Comparison of ENCODE assay signal across 10 mouse cellular contexts in the genomic region with DNA sequence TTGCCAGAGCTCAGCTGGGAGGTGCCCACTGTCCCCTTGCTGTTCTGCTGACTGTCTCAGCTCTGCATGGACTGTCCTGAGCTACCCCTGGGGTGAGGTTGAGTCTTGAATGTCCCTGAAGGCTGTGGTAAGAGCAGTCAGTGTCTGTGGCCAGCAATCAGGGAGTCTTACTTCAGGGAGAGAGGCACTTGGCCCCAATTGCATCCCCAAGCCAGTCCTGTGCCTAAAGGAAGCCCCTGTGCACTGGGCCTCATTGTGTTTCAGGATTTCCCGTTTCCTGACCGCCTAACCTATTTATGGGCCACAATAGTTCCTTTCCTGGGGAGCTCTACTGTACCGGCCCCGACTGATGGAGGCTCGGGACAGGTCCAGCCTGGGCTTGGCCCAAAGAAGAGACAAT. TPM values are rescaled to one million over a fixed set of nuclear protein-coding genes. Genes with fewer than 3 reads are reported as not detected.
A peak's percentile ranks its signal among the peaks of the same experiment; 100 is the strongest.
DNase-seq lines count a peak whose midpoint lies in the region; ATAC-seq and TF ChIP-seq lines count a peak whose summit lies in the region.
"Had no signal": no experiment of that assay in that cellular context is flagged by ENCODE, and none has a peak within 500 bp of the region (broad histone marks: within the 10 kb centered on the region; RNA-seq: fewer than 3 reads in every experiment).

No protein-coding gene starts in this region.

- intact Hi-C loops in heart, postnatal 25 days (cut with DNase I) = loop anchor here (5.0 kb wide), 1 partner anchor 40 kb away; the partner anchor contains the start of gene Mmp15
- intact Hi-C loops in gastrocnemius, postnatal 36 days (cut with DNase I) = no loop called here

- no peak overlapping the region for H3K4me2 ChIP-seq in forebrain, embryonic 14.5 days (ENCODE audit: low read length)
- no peak overlapping the region for H3K4me2 ChIP-seq in limb, embryonic 14.5 days (replicated peaks; ENCODE audit: low read depth, low read length, severe bottlenecking)

- peaks cover 38% of the 10 kb centered on the region for H3K4me1 ChIP-seq in forebrain, embryonic 10.5 days
- no peaks in the 10 kb centered on the region for H3K4me1 ChIP-seq in forebrain, embryonic 14.5 days (ENCODE audit: control insufficient read depth, insufficient read depth, low read length)
- H3K4me1 ChIP-seq in embryonic facial prominence, embryonic 10.5 days = peaks cover 37% of the 10 kb centered on the region
- peaks cover 12% of the 10 kb centered on the region for H3K4me1 ChIP-seq in limb, embryonic 14.5 days (ENCODE audit: control insufficient read depth, insufficient read depth, low read length)

- 84% methylated on average over 5 of the region's 5 CpGs for WGBS in forebrain, embryonic 10.5 days
- 72% methylated on average over 5 of the region's 5 CpGs for WGBS in forebrain, embryonic 14.5 days
- 68% methylated on average over 5 of the region's 5 CpGs for WGBS in embryonic facial prominence, embryonic 10.5 days
- WGBS in limb, embryonic 14.5 days = 65% methylated on average over 5 of the region's 5 CpGs

- no peak for DNase-seq in forebrain, embryonic 10.5 days (ENCODE audit: extremely low spot score, low spot score)
- no peak for DNase-seq in forebrain, embryonic 14.5 days (ENCODE audit: low spot score)
- DNase-seq in embryonic facial prominence, embryonic 10.5 days (ENCODE audit: low spot score) = no peak
- peak; percentile 42 for DNase-seq in heart, postnatal 25 days (ENCODE audit: low spot score)
- DNase-seq in limb, embryonic 14.5 days (ENCODE audit: low spot score) = no peak
- DNase-seq in ovary, adult 18-20 months (ENCODE audit: low spot score) = no peak
- no peak for DNase-seq in gastrocnemius, postnatal 36 days
- no peak for DNase-seq in spleen, postnatal 36 days (ENCODE audit: low spot score in 2 of 2)
- DNase-seq: cerebellum, postnatal 36 days had no signal

- peak overlapping the region; percentile 58 for H3K27ac ChIP-seq in forebrain, embryonic 10.5 days
- H3K27ac ChIP-seq in forebrain, embryonic 14.5 days (ENCODE audit: low read depth, low read length) = no peak overlapping the region
- peak overlapping the region; percentile 27; the same call in 1 of the 2 replicates for H3K27ac ChIP-seq in embryonic facial prominence, embryonic 10.5 days (replicated peaks)
- peak overlapping the region; percentile 33; the same call in 1 of the 2 replicates for H3K27ac ChIP-seq in limb, embryonic 14.5 days (replicated peaks; ENCODE audit: low read depth, low read length)
- H3K27ac ChIP-seq: liver, embryonic 14.5 days had no signal

- no peaks in the 10 kb centered on the region for H3K36me3 ChIP-seq in forebrain, embryonic 10.5 days (replicated peaks)
- H3K36me3 ChIP-seq in forebrain, embryonic 14.5 days (ENCODE audit: control insufficient read depth, insufficient read depth, low read length) = no peaks in the 10 kb centered on the region
- no peaks in the 10 kb centered on the region for H3K36me3 ChIP-seq in embryonic facial prominence, embryonic 10.5 days (replicated peaks)
- no peaks in the 10 kb centered on the region for H3K36me3 ChIP-seq in limb, embryonic 14.5 days (ENCODE audit: control insufficient read depth, insufficient read depth, low read length)

- no peak overlapping the region for H3K9ac ChIP-seq in forebrain, embryonic 14.5 days (ENCODE audit: low read length)
- H3K9ac ChIP-seq in limb, embryonic 14.5 days (ENCODE audit: low read depth, low read length, severe bottlenecking) = no peak overlapping the region
- H3K9ac ChIP-seq: liver, embryonic 14.5 days had no signal

- H3K27me3 ChIP-seq in forebrain, embryonic 10.5 days (ENCODE audit: poor library complexity, severe bottlenecking) = no peaks in the 10 kb centered on the region
- H3K27me3 ChIP-seq in forebrain, embryonic 14.5 days (replicated peaks; ENCODE audit: control insufficient read depth, insufficient read depth, low read length) = no peaks in the 10 kb centered on the region
- no peaks in the 10 kb centered on the region for H3K27me3 ChIP-seq in embryonic facial prominence, embryonic 10.5 days (replicated peaks; ENCODE audit: low read depth, poor library complexity, severe bottlenecking)
- no peaks in the 10 kb centered on the region for H3K27me3 ChIP-seq in limb, embryonic 14.5 days (ENCODE audit: control insufficient read depth, insufficient read depth, low read length)

- TF ChIP-seq POLR2A in limb, embryonic 14.5 days (IDR thresholded peaks at IDR 0.05; ENCODE audit: borderline replicate concordance, extremely low read depth, insufficient read depth, insufficient read length) = no peak

- ATAC-seq in forebrain, embryonic 14.5 days = no peak
- no peak for ATAC-seq in limb, embryonic 14.5 days (ENCODE audit: low FRiP score, low read depth)

- no peaks in the 10 kb centered on the region for H3K9me3 ChIP-seq in forebrain, embryonic 10.5 days
- H3K9me3 ChIP-seq in forebrain, embryonic 14.5 days (replicated peaks; ENCODE audit: control insufficient read depth, low read length) = no peaks in the 10 kb centered on the region
- no peaks in the 10 kb centered on the region for H3K9me3 ChIP-seq in embryonic facial prominence, embryonic 10.5 days
- no peaks in the 10 kb centered on the region for H3K9me3 ChIP-seq in limb, embryonic 14.5 days (ENCODE audit: control insufficient read depth, low read length)

- no peak overlapping the region for H3K4me3 ChIP-seq in forebrain, embryonic 10.5 days
- H3K4me3 ChIP-seq in forebrain, embryonic 14.5 days (ENCODE audit: low read depth, low read length) = no peak overlapping the region
- H3K4me3 ChIP-seq in embryonic facial prominence, embryonic 10.5 days = no peak overlapping the region
- H3K4me3 ChIP-seq in limb, embryonic 14.5 days (replicated peaks; ENCODE audit: low read length) = no peak overlapping the region

RNA-seq across cellular contexts. Expression of gene Mmp15, which starts 40.5 kb away (rescaled TPM):
- 11.1 TPM in 2 replicates for polyA plus RNA-seq in forebrain, embryonic 10.5 days (2016; fragmentation: Nextera tagmentation; extraction: Ambion mirVana)
- polyA plus RNA-seq in forebrain, embryonic 14.5 days (2014; fragmentation: Nextera tagmentation; extraction: Ambion mirVana) = 10.3 and 12.5 TPM in 2 replicates
- 11.3 and 12.5 TPM in 2 replicates for polyA plus RNA-seq in embryonic facial prominence, embryonic 10.5 days (2016; fragmentation: Nextera tagmentation; extraction: Ambion mirVana)
- 10 to 100 TPM; 72.4 to 72.5 TPM for total RNA-seq in heart, postnatal 25 days (2021)
- polyA plus RNA-seq in limb, embryonic 14.5 days (2012; rRNA removed) = 12.6 and 16.9 TPM in 2 replicates
- polyA plus RNA-seq in limb, embryonic 14.5 days (2014; fragmentation: Nextera tagmentation; extraction: Ambion mirVana) = 10.5 and 11.8 TPM in 2 replicates
- 10 to 100 TPM; 14.3 to 17.8 TPM for total RNA-seq in gastrocnemius, postnatal 36 days (2021)

RNA-seq across cellular contexts. Expression of gene Cfap20, which starts 42.1 kb away (rescaled TPM):
- polyA plus RNA-seq in forebrain, embryonic 10.5 days (2016; fragmentation: Nextera tagmentation; extraction: Ambion mirVana) = 144 and 146 TPM in 2 replicates
- polyA plus RNA-seq in forebrain, embryonic 14.5 days (2014; fragmentation: Nextera tagmentation; extraction: Ambion mirVana) = 137 and 152 TPM in 2 replicates
- 141 and 148 TPM in 2 replicates for polyA plus RNA-seq in embryonic facial prominence, embryonic 10.5 days (2016; fragmentation: Nextera tagmentation; extraction: Ambion mirVana)
- 10 to 100 TPM; 27.1 to 28.7 TPM for total RNA-seq in heart, postnatal 25 days (2021)
- polyA plus RNA-seq in limb, embryonic 14.5 days (2012; rRNA removed) = 154 and 161 TPM in 2 replicates
- polyA plus RNA-seq in limb, embryonic 14.5 days (2014; fragmentation: Nextera tagmentation; extraction: Ambion mirVana) = 158 and 168 TPM in 2 replicates
- 1 to 10 TPM; 5.8 to 6.0 TPM for total RNA-seq in gastrocnemius, postnatal 36 days (2021)
